Mouse (Mus musculus): ENCODE measurements around the gene Foxf2. TPM values are rescaled to one million over a fixed set of nuclear protein-coding genes. Genes with fewer than 3 reads are reported as not detected.
A peak's percentile ranks its signal among the peaks of the same experiment; 100 is the strongest.

Foxf2 gene
- polyA plus RNA-seq, 1 experiment from 2014 or later, result 5.5 TPM

DNA sequence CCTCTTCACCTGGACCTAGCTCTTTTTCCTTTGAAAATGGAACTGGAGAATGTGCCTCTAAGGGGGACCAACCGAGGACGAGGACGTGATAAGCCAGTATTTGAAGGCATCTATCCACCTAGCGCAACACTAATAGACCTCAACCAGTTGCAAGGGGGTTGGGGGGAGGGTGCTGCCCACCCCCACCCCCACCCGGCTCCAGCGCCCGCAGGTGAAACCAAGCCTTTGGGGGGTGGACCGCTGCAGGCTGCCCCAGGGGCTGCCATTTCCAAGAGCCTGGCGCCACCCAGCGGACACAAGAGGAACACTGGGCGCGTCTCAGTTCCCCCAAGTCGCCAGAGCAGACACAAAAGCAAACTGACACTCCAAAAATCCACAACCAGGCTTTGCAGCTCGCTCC lies 7.2 kb upstream of the Foxf2 start:
- Histone ChIP-seq H3K9ac (no peak overlapping the region), H3K4me1 (peaks cover 35% of the 10 kb centered on the region), H3K36me3 (no peaks in the 10 kb centered on the region), H3K27me3 (peaks cover 97% of the 10 kb centered on the region), H3K27ac (no peak overlapping the region), H3K4me2 (peak overlapping the region; percentile 60), H3K4me3 (peak overlapping the region; percentile 34), H3K9me3 (no peaks in the 10 kb centered on the region)
- ATAC-seq (ENCODE audit: insufficient number of reproducible peaks, low FRiP score, low TSS enrichment, low read depth), result peak; percentile 72
- 0% methylated on average over 14 of the region's 14 CpGs for WGBS

DNA sequence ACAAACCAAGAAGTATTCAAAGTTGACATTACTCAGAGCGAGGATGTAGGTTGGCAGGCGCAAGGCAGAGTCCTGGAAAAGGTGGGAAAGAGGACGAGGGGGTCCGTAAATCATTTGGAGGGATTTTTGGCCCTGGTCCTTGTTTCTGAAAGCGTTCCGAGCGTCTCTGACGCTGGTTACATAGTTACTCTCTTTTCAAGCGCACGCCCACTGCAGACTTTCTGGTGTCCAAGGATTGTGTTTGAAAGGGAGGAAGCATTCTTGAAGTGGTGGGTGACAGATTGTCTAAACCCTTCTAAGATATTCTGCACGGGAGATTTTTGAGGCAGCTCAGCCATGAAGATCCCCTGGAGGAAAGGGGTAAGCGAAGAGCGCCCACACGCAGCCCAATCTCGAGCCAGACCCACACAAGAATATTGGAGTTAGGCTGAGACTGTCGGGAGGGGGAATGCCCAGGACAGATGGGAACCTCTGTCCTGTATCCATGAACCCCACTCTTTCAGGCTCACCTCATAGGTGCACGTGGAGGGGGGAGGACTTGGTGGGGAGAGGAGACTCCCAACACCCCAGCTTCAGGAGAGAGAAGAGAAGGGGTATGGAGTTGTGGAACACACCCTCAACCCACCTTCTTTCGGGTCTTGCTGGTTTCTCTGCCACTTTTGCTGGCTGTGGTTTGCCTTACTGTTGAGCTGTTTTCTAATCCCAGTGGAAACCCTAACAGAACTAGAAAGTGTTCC lies 6.5 kb upstream of the Foxf2 start:
- ATAC-seq (ENCODE audit: insufficient number of reproducible peaks, low FRiP score, low TSS enrichment, low read depth), result no peak

DNA sequence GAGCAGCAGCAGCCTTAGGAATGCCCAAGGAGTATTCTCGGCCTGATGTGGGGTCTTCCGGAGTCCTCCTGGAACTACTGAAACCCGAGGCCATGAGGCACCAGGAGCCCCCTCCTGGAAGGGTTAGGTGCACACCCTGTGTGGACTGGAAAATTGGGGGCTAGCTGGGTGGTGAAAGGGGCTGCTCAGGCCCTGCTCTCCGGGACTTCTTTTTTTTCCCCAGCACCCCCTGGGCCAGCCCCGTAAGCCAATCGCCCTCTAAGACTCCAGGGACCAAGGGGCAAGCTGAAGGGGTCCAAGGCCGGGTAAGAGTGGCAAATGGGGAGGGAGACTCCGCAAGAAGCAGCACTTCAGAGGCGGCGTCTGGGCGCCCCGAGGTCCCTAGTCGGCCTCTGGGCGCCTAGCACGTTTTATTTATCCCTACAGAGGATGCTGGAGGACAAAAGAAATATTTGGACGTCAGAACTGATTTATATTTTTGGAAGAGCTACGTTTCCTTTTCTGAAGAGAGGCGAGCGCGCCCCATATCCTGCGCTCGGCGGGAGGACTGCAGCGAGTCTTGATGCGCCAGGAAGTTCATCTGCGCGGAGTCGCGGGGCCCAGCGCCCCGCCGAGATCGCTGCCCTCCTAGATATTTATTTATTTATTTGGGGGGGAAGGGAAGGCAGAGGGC lies 5.7 kb upstream of the Foxf2 start:
- no peak for ATAC-seq (ENCODE audit: insufficient number of reproducible peaks, low FRiP score, low TSS enrichment, low read depth)
- Histone ChIP-seq H3K4me3 (peak overlapping the region; percentile 20), H3K4me1 (peaks cover 35% of the 10 kb centered on the region)

More for the DNA sequence above, 6.5 kb upstream of the Foxf2 start:
- Histone ChIP-seq H3K4me1 (peaks cover 36% of the 10 kb centered on the region), H3K9ac (no peak overlapping the region), H3K9me3 (no peaks in the 10 kb centered on the region), H3K27ac (no peak overlapping the region), H3K4me3 (peak overlapping the region; percentile 34), H3K27me3 (peaks cover 97% of the 10 kb centered on the region), H3K4me2 (peak overlapping the region; percentile 60), H3K36me3 (no peaks in the 10 kb centered on the region)
- WGBS, result 3% methylated on average over 18 of the region's 18 CpGs

DNA sequence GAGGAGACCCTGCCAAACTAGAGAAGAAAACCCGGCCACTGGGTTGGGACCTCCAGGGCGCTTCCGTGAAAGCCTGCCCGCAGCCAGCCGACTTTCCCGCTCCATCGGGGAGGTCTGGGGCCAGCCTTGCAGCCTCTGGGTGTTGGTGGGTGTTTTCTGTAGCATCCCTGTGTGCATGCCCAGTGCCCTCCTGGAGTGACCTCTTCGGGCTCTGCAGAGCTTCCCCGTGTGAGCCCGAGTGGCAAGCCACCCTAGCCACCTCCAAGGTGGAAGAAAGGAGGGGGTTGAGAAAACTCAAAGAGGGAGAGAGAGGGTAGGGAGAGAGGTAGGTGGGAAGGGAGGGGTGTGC lies 5.1 kb upstream of the Foxf2 start:
- peak overlapping the region; percentile 31 for H3K4me2 ChIP-seq
- no peak for ATAC-seq (ENCODE audit: insufficient number of reproducible peaks, low FRiP score, low TSS enrichment, low read depth)
- peaks cover 37% of the 10 kb centered on the region for H3K4me1 ChIP-seq
- H3K4me3 ChIP-seq, result peak overlapping the region; percentile 20
- H3K27me3 ChIP-seq, result peaks cover 97% of the 10 kb centered on the region
- no peaks in the 10 kb centered on the region for H3K9me3 ChIP-seq
- 3% methylated on average over 10 of the region's 10 CpGs for WGBS
- H3K27ac ChIP-seq, result no peak overlapping the region
- no peaks in the 10 kb centered on the region for H3K36me3 ChIP-seq
- no peak overlapping the region for H3K9ac ChIP-seq

More for the DNA sequence above, 5.7 kb upstream of the Foxf2 start:
- Histone ChIP-seq H3K27ac (no peak overlapping the region), H3K27me3 (peaks cover 97% of the 10 kb centered on the region), H3K9ac (no peak overlapping the region), H3K4me2 (peak overlapping the region; percentile 31), H3K9me3 (no peaks in the 10 kb centered on the region), H3K36me3 (no peaks in the 10 kb centered on the region)
- 2% methylated on average over 33 of the region's 33 CpGs for WGBS

DNA sequence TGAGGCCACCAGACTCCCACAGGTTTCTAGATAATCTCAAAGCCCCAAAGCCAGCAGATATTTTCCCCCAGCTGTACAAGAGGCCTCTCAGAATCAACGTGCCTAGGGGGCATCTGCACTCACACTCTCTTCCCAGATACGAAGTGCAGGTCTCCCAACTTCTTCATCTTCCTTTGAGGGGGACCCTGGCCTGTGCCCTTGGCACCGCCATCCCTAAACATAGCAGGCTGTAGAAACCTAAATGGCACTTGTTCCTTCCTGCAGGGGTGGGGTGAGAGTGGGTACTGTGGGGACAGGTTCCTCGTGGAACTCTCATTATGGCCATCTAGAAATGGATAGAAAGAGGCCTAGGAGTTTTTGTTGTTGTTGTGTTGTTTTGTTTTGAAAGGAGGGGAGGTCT lies 4.7 kb upstream of the Foxf2 start:
- H3K36me3 ChIP-seq, result no peaks in the 10 kb centered on the region
- no peak overlapping the region for H3K4me2 ChIP-seq
- H3K9ac ChIP-seq, result no peak overlapping the region
- H3K27me3 ChIP-seq, result peaks cover 97% of the 10 kb centered on the region
- no peak overlapping the region for H3K4me3 ChIP-seq
- H3K9me3 ChIP-seq, result no peaks in the 10 kb centered on the region
- ATAC-seq (ENCODE audit: insufficient number of reproducible peaks, low FRiP score, low TSS enrichment, low read depth), result no peak
- peaks cover 41% of the 10 kb centered on the region for H3K4me1 ChIP-seq
- 21% methylated on average over 4 of the region's 4 CpGs for WGBS
- H3K27ac ChIP-seq, result no peak overlapping the region

DNA sequence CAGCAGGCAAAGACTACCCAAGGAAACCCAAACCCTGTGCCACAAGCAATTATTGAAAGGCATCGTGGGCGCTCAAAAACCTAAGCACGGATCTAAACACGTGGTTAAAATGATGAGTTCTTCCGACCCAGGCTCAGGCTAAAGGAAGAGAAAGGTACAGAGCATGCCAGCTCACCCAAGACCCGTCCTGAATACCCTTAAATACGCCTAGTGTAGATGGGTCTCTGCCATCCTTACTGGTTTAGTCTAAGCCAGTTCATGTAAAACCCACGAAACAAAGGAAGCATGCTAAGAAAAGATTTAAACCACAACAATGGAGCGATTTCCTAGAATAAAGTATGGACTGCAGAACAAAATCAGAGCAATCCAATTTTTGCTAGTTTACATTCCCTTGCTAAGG lies 3.9 kb upstream of the Foxf2 start:
- H3K9me3 ChIP-seq, result no peaks in the 10 kb centered on the region
- no peak overlapping the region for H3K27ac ChIP-seq
- no peak overlapping the region for H3K9ac ChIP-seq
- no peak overlapping the region for H3K4me3 ChIP-seq
- no peak overlapping the region for H3K4me2 ChIP-seq
- no peak for ATAC-seq (ENCODE audit: insufficient number of reproducible peaks, low FRiP score, low TSS enrichment, low read depth)
- H3K4me1 ChIP-seq, result peaks cover 47% of the 10 kb centered on the region
- no peaks in the 10 kb centered on the region for H3K36me3 ChIP-seq
- 15% methylated on average over 9 of the region's 9 CpGs for WGBS
- peaks cover 97% of the 10 kb centered on the region for H3K27me3 ChIP-seq

DNA sequence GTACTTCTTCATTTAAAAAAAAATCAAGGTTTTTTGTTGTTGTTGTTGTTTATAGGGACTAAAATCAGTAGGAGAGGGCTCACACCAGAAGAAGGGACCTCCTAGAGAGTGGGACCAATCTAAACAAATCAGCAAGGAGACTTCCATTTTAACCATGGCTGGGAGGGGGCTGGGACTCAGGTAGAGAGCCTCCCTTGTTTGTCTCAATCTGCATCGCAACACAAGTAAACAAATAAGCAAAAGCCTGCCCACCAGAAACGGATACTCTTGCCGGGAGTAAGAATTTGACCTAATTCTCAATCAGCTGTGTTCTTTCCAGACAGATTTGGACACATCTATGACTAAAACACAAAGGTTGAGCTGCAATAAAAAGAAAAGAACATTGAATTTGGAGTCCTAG lies 3.2 kb upstream of the Foxf2 start:
- ATAC-seq (ENCODE audit: insufficient number of reproducible peaks, low FRiP score, low TSS enrichment, low read depth), result no peak
- H3K27ac ChIP-seq, result no peak overlapping the region
- H3K9me3 ChIP-seq, result no peaks in the 10 kb centered on the region
- H3K36me3 ChIP-seq, result no peaks in the 10 kb centered on the region
- no peak overlapping the region for H3K4me3 ChIP-seq
- peaks cover 97% of the 10 kb centered on the region for H3K27me3 ChIP-seq
- H3K9ac ChIP-seq, result no peak overlapping the region
- 9% methylated on average over 3 of the region's 3 CpGs for WGBS
- no peak overlapping the region for H3K4me2 ChIP-seq
- H3K4me1 ChIP-seq, result peaks cover 51% of the 10 kb centered on the region

DNA sequence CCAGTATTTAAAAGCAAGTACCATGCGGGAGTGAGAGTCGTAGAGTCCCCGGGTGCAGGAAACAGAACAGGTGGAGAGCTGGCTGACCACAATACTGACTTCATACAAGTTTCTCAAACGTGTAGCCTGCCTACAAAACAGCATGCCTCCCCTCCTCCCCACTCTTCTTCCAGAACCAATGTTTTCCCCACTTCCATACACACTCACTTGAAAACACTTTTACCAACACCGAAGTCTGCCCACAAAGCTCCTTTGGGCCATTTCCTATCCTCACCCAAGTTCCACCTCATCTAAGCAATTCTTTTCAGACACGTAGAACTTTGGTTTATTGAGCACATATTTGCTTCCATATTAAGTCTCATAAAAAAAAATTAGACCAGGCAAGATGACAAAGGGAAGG lies 2.3 kb upstream of the Foxf2 start:
- Histone ChIP-seq H3K9ac (no peak overlapping the region), H3K4me2 (no peak overlapping the region), H3K9me3 (no peaks in the 10 kb centered on the region), H3K27me3 (peaks cover 99% of the 10 kb centered on the region), H3K36me3 (no peaks in the 10 kb centered on the region), H3K27ac (no peak overlapping the region), H3K4me1 (peaks cover 46% of the 10 kb centered on the region), H3K4me3 (no peak overlapping the region)
- ATAC-seq (ENCODE audit: insufficient number of reproducible peaks, low FRiP score, low TSS enrichment, low read depth), result no peak
- WGBS, result 5% methylated on average over 6 of the region's 6 CpGs

DNA sequence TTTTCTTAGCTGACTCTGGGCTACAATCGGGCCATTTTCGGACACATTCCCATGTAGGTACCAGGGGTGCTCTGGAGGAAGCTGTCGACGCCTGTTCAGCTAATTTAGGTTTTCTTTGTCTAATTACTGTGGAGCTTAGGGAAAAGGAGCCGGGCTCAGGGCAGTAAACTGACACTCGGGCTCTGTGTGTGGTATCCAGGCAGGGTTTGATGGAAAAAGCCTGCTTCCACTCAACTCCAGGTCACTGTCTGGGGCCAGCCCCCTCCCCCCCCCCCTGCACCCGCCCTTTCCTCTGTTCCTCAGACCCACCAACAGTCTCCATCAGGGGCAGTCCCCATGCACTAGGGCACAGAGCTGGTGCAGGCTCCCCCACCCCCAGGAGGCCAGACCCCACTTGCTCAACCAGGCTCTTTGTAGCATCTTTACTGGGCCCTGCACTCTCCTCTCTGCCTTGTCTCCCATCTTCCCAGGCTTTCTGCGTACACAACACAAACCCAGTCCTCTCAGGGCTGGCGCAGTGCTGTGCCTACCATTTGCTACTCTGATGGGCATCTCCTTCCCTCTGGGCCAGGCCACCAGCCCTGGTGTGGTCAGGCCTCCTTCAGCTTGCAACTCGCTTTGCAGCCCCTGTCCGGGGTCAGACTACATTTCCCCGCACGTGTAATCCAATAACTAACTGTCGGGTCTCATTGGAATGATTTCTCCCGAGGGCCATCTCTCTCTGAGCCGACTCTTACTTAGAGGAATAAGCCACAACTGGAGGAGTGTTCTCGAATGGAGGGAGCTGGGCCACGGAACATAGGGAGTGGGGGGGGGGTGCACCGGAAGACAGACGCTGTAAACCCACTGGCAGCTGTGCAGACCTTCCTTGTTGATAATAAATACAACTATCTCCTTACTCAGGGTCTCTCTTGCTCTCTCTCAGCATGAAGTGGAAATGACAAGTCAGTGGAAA lies 1.4 kb upstream of the Foxf2 start:
- Histone ChIP-seq H3K36me3 (no peaks in the 10 kb centered on the region), H3K27me3 (peaks cover 99% of the 10 kb centered on the region), H3K4me2 (no peak overlapping the region), H3K9me3 (no peaks in the 10 kb centered on the region), H3K27ac (no peak overlapping the region), H3K4me1 (peaks cover 43% of the 10 kb centered on the region), H3K9ac (no peak overlapping the region), H3K4me3 (peak overlapping the region; percentile 53)
- ATAC-seq (ENCODE audit: insufficient number of reproducible peaks, low FRiP score, low TSS enrichment, low read depth), result no peak
- 6% methylated on average over 20 of the region's 20 CpGs for WGBS

DNA sequence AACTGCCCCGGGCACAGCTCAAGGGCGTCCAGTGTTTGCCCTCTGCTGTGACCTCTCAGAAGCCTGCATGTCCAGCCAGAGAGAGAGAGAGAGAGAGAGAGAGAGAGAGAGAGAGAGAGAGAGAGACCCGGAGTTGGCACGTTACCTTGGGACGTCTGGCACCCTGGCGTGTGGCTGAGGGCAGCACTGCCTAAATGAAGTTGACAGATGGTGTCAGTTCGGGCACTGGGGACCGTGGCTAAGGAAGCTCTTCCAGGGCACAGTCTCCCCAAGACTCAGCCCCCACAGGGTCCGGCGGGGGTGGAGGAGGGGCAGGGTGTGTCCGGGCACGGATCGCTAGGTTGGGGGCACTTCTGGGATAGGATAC lies 667 bp upstream of the Foxf2 start:
- Histone ChIP-seq H3K36me3 (no peaks in the 10 kb centered on the region), H3K9me3 (no peaks in the 10 kb centered on the region), H3K27me3 (peaks cover 99% of the 10 kb centered on the region), H3K9ac (no peak overlapping the region), H3K4me1 (peaks cover 46% of the 10 kb centered on the region), H3K4me2 (peak overlapping the region; percentile 97), H3K4me3 (peak overlapping the region; percentile 53), H3K27ac (no peak overlapping the region)
- WGBS, result under 1% methylated on average over 13 of the region's 13 CpGs
- no peak for ATAC-seq (ENCODE audit: insufficient number of reproducible peaks, low FRiP score, low TSS enrichment, low read depth)

DNA sequence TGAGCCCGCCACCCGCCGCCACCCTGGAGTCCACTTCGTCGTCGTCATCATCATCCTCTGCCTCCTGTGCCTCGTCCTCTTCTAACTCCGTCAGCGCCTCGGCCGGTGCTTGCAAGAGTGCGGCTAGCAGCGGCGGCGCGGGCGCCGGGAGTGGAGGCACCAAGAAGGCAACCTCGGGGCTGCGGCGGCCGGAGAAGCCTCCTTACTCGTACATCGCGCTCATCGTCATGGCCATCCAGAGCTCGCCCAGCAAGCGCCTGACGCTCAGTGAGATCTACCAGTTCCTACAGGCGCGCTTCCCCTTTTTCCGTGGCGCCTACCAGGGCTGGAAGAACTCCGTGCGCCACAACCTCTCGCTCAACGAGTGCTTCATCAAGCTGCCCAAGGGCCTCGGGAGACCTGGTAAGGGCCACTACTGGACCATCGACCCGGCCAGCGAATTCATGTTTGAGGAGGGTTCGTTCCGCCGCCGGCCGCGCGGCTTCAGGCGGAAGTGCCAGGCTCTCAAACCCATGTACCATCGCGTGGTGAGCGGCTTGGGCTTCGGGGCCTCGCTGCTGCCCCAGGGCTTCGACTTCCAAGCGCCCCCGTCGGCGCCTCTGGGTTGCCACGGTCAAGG lies 676 bp downstream of the Foxf2 start:
- H3K4me3 ChIP-seq, result peak overlapping the region; percentile 53
- peaks cover 41% of the 10 kb centered on the region for H3K4me1 ChIP-seq
- WGBS, result under 1% methylated on average over 60 of the region's 60 CpGs
- H3K27ac ChIP-seq, result no peak overlapping the region
- no peaks in the 10 kb centered on the region for H3K36me3 ChIP-seq
- peaks cover 98% of the 10 kb centered on the region for H3K27me3 ChIP-seq
- H3K9ac ChIP-seq, result peak overlapping the region; percentile 47
- no peaks in the 10 kb centered on the region for H3K9me3 ChIP-seq
- H3K4me2 ChIP-seq, result peak overlapping the region; percentile 97
- no peak for ATAC-seq (ENCODE audit: insufficient number of reproducible peaks, low FRiP score, low TSS enrichment, low read depth)
